Mouse (Mus musculus): Measurements from ENCODE around the gene Ippk.

Ippk gene

GRCm38 (mm10) chr13:49430529-49430928 is 9.5 kb downstream of the Ippk start:
- DNase-seq (ENCODE audit: low spot score in 2 of 2): no peak

GRCm38 (mm10) chr13:49433268-49434029 is 12.4 kb downstream of the Ippk start:
- DNase-seq (ENCODE audit: low spot score in 2 of 2): no peak

GRCm38 (mm10) chr13:49435745-49436144 is 14.7 kb downstream of the Ippk start:
- DNase-seq (ENCODE audit: low spot score in 2 of 2): no peak

GRCm38 (mm10) chr13:49436170-49436569 is 15.1 kb downstream of the Ippk start:
- DNase-seq (ENCODE audit: low spot score in 2 of 2): no peak

GRCm38 (mm10) chr13:49444451-49444850 is 23.4 kb downstream of the Ippk start:
- DNase-seq (ENCODE audit: low spot score in 2 of 2): no peak

GRCm38 (mm10) chr13:49449318-49449749 is 28.3 kb downstream of the Ippk start:
- peak; percentile 58 to 78 for DNase-seq (ENCODE audit: low spot score in 2 of 2)

- no peak for DNase-seq (ENCODE audit: low spot score in 2 of 2)
Observed at GRCm38 (mm10) chr13:49460276-49460675, 39.2 kb downstream of the Ippk start.

GRCm38 (mm10) chr13:49460692-49461414 is 39.8 kb downstream of the Ippk start:
- no peak for DNase-seq (ENCODE audit: low spot score in 2 of 2)

GRCm38 (mm10) chr13:49461458-49462132 is 40.5 kb downstream of the Ippk start:
- no peak for DNase-seq (ENCODE audit: low spot score in 2 of 2)

GRCm38 (mm10) chr13:49462921-49463320 is 41.9 kb downstream of the Ippk start:
- DNase-seq (ENCODE audit: low spot score in 2 of 2): no peak

- DNase-seq (ENCODE audit: low spot score in 2 of 2): no peak
Observed at GRCm38 (mm10) chr13:49465875-49466274, 44.8 kb downstream of the Ippk start.

- DNase-seq (ENCODE audit: low spot score in 2 of 2): no peak
Observed at GRCm38 (mm10) chr13:49466393-49467075, 45.5 kb downstream of the Ippk start.

GRCm38 (mm10) chr13:49467585-49467984 is 46.5 kb downstream of the Ippk start:
- no peak for DNase-seq (ENCODE audit: low spot score in 2 of 2)

- DNase-seq (ENCODE audit: low spot score in 2 of 2): no peak
Observed at GRCm38 (mm10) chr13:49469002-49469401, 48.0 kb downstream of the Ippk start.

GRCm38 (mm10) chr13:49470319-49470718 is 49.3 kb downstream of the Ippk start:
- no peak for DNase-seq (ENCODE audit: low spot score in 2 of 2)

GRCm38 (mm10) chr13:49470806-49471205 is 49.8 kb downstream of the Ippk start:
- no peak for DNase-seq (ENCODE audit: low spot score in 2 of 2)

GRCm38 (mm10) chr13:49471981-49472675 is 51.1 kb downstream of the Ippk start:
- no peak for DNase-seq (ENCODE audit: low spot score in 2 of 2)

GRCm38 (mm10) chr13:49472676-49473005 is 51.6 kb downstream of the Ippk start:
- DNase-seq (ENCODE audit: low spot score in 2 of 2): no peak

GRCm38 (mm10) chr13:49477887-49478286 is 56.8 kb downstream of the Ippk start:
- DNase-seq (ENCODE audit: low spot score in 2 of 2): no peak

GRCm38 (mm10) chr13:49478851-49479374 is 57.9 kb downstream of the Ippk start:
- DNase-seq (ENCODE audit: low spot score in 2 of 2): no peak

- no peak for DNase-seq (ENCODE audit: low spot score in 2 of 2)
Observed at GRCm38 (mm10) chr13:49479399-49479798, 58.4 kb downstream of the Ippk start.
